Mouse (Mus musculus): ENCODE data around the gene Gm20914. TPM values are rescaled to one million over a fixed set of nuclear protein-coding genes. Genes with fewer than 3 reads are reported as not detected.
"Not testable (repeated sequence)": the region's sequence is repeated elsewhere in the genome, so short reads cannot be mapped to it uniquely, and the experiment has no call there.

Gm20914 gene
- polyA plus RNA-seq (2015; fragmentation: Nextera tagmentation; extraction: Ambion mirVana), result not detected in 2 replicates

DNA sequence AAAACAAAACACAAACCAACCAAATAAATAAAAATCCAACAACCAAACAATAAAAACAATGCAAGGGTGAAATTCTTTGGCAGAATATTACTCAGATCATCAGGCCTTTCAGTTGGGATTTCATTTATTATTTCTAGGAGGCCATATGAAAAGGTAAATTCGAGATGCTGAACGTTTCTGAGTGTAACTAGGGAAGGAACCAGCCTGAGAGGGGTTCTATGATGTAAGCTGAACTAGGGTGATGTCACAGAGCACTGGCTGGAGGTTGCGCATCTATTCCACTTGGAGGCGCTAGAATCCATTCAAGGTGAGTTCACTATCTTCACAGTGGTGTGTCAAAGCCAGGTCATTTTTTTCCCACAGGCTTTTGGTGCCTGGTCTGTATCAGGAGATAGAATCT, at the start of gene Gm20914:
Gene Gm20914, plus strand, starts transcription at position 301 of the 400 bp plus-strand sequence.
- not testable (repeated sequence) for H3K27me3 ChIP-seq (replicated peaks); H3K4me1 ChIP-seq; H3K9me3 ChIP-seq; H3K9ac ChIP-seq; H3K4me2 ChIP-seq; H3K4me3 ChIP-seq (replicated peaks); H3K27ac ChIP-seq; H3K36me3 ChIP-seq; ATAC-seq (ENCODE audit: insufficient read depth, low FRiP score, low read depth)
- WGBS, result no CpG with 5 or more reads among the region's 4 CpGs

Other genes with a start within 250 kb of the Gm20914 start
- not detected in 2 replicates for gene Gm21854, start 69.0 kb upstream of the Gm20914 start, polyA plus RNA-seq (2015; fragmentation: Nextera tagmentation; extraction: Ambion mirVana)
- gene Gm28171, start 67.4 kb downstream of the Gm20914 start, polyA plus RNA-seq (2015; fragmentation: Nextera tagmentation; extraction: Ambion mirVana), result not detected in 2 replicates
- gene Gm21778, start 216.5 kb downstream of the Gm20914 start, polyA plus RNA-seq (2015; fragmentation: Nextera tagmentation; extraction: Ambion mirVana), result not detected in 2 replicates

Measured in stomach, embryonic 15.5 days (tissue).